Mouse (Mus musculus): ENCODE results near the gene Gm20869.
"Not testable (repeated sequence)": the region's sequence is repeated elsewhere in the genome, so short reads cannot be mapped to it uniquely, and the experiment has no call there.

Gm20869 gene

GRCm38 (mm10) chrY:71469149-71469548 is at the start of gene Gm20869:
Gene Gm20869 (plus strand): TSS chrY:71469449.
- not testable (repeated sequence) for DNase-seq (ENCODE audit: low read depth)

Measured in induced T-regulatory cell, adult 2 months (primary cell).